ENCODE assay signal across 27 mouse cellular contexts in the genomic region with DNA sequence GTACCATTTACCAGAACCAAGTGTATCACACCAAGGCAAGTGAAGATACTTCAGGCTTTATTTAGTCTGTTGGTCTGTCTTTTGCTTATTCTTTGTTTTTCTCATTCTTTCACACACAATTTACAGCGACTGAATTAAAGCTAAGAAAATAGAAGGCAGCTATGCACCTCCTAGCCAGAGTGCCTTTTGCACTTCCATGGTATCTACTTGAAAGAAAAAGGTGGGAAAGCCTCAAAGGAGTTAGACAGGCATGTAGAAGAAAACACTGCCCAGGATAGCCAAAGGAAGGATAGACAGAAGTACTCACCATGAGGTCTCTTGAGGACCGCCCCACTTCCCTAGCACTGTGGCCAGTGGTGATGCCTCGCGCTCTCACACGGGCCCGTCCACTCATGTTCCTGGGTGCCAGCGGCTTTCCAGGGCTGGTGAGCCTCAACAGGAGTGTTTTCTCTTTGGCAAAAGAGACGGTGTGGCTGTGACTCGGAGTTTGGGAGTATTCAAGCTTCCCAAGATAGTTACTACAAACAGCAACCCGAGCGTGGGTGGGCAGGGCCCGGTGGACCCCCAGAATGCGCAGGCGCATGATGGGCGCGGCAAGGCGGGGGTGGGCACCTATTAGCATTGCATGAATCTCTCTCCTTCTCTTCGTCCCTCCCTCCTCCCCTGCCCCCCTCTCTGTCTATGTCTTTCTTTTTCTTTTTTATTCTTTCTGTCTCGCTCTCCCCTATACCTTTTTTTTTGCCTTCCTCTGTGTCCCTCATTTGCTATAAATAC. TPM values are rescaled to one million over a fixed set of nuclear protein-coding genes. Genes with fewer than 3 reads are reported as not detected.
DNase-seq lines count a peak whose midpoint lies in the region; ATAC-seq and TF ChIP-seq lines count a peak whose summit lies in the region.
"Had no signal": no experiment of that assay in that cellular context is flagged by ENCODE, and none has a peak within 500 bp of the region (broad histone marks: within the 10 kb centered on the region; RNA-seq: fewer than 3 reads in every experiment).

Gene Piwil4, minus strand, starts transcription at position 583 of the 774 bp plus-strand sequence.

- H3K9me3 ChIP-seq in G1E (replicated peaks) = no peaks in the 10 kb centered on the region
- H3K9me3 ChIP-seq: embryonic facial prominence, embryonic 13.5 days; embryonic facial prominence, embryonic 15.5 days; forebrain, embryonic 10.5 days; forebrain, embryonic 12.5 days had no signal

- no peak for TF ChIP-seq POLR2A in testis, adult 2 months (IDR thresholded peaks at IDR 0.05; ENCODE audit: control insufficient read depth, low read depth, low read length)

- no peaks in the 10 kb centered on the region for H3K36me3 ChIP-seq in testis, adult 2 months (ENCODE audit: control insufficient read depth, insufficient read depth, low read length)
- H3K36me3 ChIP-seq in G1E (replicated peaks) = peaks cover 8% of the 10 kb centered on the region
- H3K36me3 ChIP-seq: embryonic facial prominence, embryonic 13.5 days; embryonic facial prominence, embryonic 15.5 days; forebrain, embryonic 10.5 days; forebrain, embryonic 12.5 days had no signal

- no peak for DNase-seq in testis, postnatal 14 days (ENCODE audit: low spot score)
- DNase-seq in G1E (ENCODE audit: low spot score) = peak; percentile 9
- DNase-seq in adrenal gland, postnatal 14 days = no peak
- no peak for DNase-seq in frontal cortex, postnatal 36 days (ENCODE audit: low spot score in 2 of 2)
- DNase-seq: adrenal gland, postnatal 25 days; B cell, adult 2 months; cerebellum, adult 11 months; cerebellum, adult 18-20 months; cerebellum, adult 8-10 months; cerebellum, adult 9-11 months; cerebellum, postnatal 14 days; cerebellum, postnatal 36 days; embryo, embryonic 11 days had no signal

- no peak for ATAC-seq in G1E (ENCODE audit: extremely low read depth, insufficient number of reproducible peaks, low FRiP score, poor library complexity, severe bottlenecking)
- ATAC-seq: activated CD4-positive, CD25-positive, alpha-beta regulatory T cell, adult 4 months; CD4-positive, CD25-positive, alpha-beta regulatory T cell, adult 4 months; forebrain, embryonic 14.5 days; forebrain, embryonic 16.5 days; Patski had no signal

- no peaks in the 10 kb centered on the region for H3K27me3 ChIP-seq in testis, adult 2 months (ENCODE audit: control insufficient read depth, insufficient read depth, low read length)
- H3K27me3 ChIP-seq in G1E (ENCODE audit: insufficient read depth, low read length) = peaks cover 2% of the 10 kb centered on the region; the same call in 1 of the 2 replicates
- H3K27me3 ChIP-seq: CH12.LX; embryonic facial prominence, embryonic 13.5 days; embryonic facial prominence, embryonic 15.5 days; forebrain, embryonic 12.5 days had no signal

- no peak within 1 kb of the TSS for H3K27ac ChIP-seq in testis, adult 2 months (ENCODE audit: control insufficient read depth, insufficient read depth, low read depth, low read length)
- H3K27ac ChIP-seq: embryonic facial prominence, embryonic 13.5 days; embryonic facial prominence, embryonic 15.5 days; forebrain, embryonic 10.5 days; forebrain, embryonic 12.5 days had no signal

- peak within 1 kb of the TSS; percentile 43 for H3K4me3 ChIP-seq in testis, adult 2 months (ENCODE audit: control insufficient read depth, low read depth, low read length)
- peak within 1 kb of the TSS; percentile 66 for H3K4me3 ChIP-seq in G1E (ENCODE audit: low read depth, low read length)
- H3K4me3 ChIP-seq: embryonic facial prominence, embryonic 13.5 days; embryonic facial prominence, embryonic 15.5 days; erythroblast, embryonic 14.5 days; forebrain, embryonic 10.5 days; forebrain, embryonic 12.5 days had no signal

- H3K4me1 ChIP-seq in testis, adult 2 months (ENCODE audit: control insufficient read depth, insufficient read depth, low read length) = peaks cover 4% of the 10 kb centered on the region; the same call in 1 of the 2 replicates
- H3K4me1 ChIP-seq in G1E (ENCODE audit: insufficient read depth, low read depth, low read length) = peaks cover 15% of the 10 kb centered on the region
- H3K4me1 ChIP-seq: embryonic facial prominence, embryonic 15.5 days; forebrain, embryonic 10.5 days; forebrain, embryonic 12.5 days had no signal

- TF ChIP-seq CTCF in testis, adult 2 months (IDR thresholded peaks at IDR 0.05; ENCODE audit: control insufficient read depth, insufficient read depth, insufficient replicate concordance, low read depth, low read length) = no peak
- no peak for TF ChIP-seq CTCF in G1E (IDR thresholded peaks at IDR 0.05; ENCODE audit: low read depth, low read length)

RNA-seq across cellular contexts. Expression of gene Piwil4, which starts in this region (rescaled TPM):
- polyA plus RNA-seq in testis, adult 2 months (2012; rRNA removed) = 0.56 and 0.66 TPM in 2 replicates
- total RNA-seq in G1E (2014; fragmentation: Nextera tagmentation) (not detected in 2 replicates), G1E (2017) (0.76 and 0.87 TPM in 2 replicates)
- polyA plus RNA-seq in G1E (2012) = 0.01 and 0.02 TPM in 2 replicates
- total RNA-seq in adrenal gland, postnatal 14 days (2021) = not detected in 2 replicates
- total RNA-seq: common myeloid progenitor, adult 5-6 weeks had no signal
- polyA plus RNA-seq: embryonic facial prominence, embryonic 11.5 days; embryonic facial prominence, embryonic 13.5 days; erythroblast, embryonic 14.5 days had no signal

Comparison
In these comparisons a context has a peak if more than half of its experiments do, and no peak if none do; other contexts are left out.
1. Peak in DNase-seq and H3K4me3 ChIP-seq in G1E; RNA of the gene not detected or under 1 TPM.